Mouse (Mus musculus): ENCODE measurements around the gene Hmcn1. TPM values are rescaled to one million over a fixed set of nuclear protein-coding genes. Genes with fewer than 3 reads are reported as not detected.

The Hmcn1 gene
- total RNA-seq, 2 experiments from 2014 or later: not detected

DNA sequence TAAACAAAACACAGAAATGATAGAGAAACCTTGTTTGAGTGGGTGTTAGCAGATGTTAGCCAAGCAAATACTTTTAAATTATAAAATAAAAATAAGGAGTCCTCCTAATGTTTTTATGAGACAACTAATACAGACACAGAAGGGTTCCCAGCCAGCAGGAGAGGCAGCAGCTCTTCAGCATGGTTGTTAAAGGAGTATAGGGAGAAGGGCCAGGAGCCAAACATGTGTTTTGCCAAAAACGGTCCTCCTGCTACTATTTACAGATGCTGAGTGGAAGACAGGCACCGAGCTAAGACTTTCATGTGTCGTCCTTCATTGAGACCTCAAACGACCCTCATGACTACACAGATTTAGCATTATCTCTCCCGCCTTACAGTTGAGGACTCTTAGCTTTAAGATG, 281.8 kb downstream of the Hmcn1 start:
- ATAC-seq (replicated peaks; ENCODE audit: low FRiP score, poor library complexity, severe bottlenecking): no peak

DNA sequence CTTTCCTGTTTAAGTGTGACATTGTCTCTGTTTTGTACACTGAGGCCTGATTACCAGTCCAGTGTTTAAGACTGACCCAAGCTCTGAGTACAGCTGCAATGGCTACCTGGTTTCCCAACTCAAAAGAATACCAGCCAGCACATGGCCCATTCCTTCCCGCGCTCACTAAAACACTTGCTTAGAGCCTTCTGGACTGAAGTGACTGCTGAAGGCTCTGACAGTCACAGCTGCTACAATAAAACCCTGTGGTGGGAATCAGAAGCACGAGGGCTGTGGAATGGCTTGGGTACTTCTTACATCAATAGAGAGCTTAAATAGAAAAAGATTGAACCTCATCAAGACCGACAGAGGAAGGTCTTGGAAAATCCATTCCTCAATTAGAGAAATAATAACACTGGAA, 286.7 kb downstream of the Hmcn1 start:
- ATAC-seq (replicated peaks; ENCODE audit: low FRiP score, poor library complexity, severe bottlenecking): no peak

DNA sequence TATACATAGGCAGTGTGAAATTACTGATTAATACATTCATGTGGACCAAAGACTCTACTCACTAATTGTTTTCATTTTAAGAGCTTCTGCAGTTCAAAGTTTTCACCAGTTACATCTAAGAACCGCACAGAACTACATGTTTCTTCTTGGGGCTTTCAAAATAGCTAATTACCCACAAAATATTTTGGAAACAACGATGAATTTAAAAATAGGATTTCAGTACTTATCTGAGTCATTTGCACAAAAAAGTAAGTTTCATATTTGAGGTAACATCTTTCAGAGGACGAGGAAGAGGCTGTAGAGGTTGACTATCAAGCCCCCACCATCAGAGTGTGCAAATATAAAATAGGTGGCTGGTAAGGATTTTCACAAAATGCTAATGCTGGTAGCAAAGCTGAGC, 295.5 kb downstream of the Hmcn1 start:
- no peak for ATAC-seq (replicated peaks; ENCODE audit: low FRiP score, poor library complexity, severe bottlenecking)

DNA sequence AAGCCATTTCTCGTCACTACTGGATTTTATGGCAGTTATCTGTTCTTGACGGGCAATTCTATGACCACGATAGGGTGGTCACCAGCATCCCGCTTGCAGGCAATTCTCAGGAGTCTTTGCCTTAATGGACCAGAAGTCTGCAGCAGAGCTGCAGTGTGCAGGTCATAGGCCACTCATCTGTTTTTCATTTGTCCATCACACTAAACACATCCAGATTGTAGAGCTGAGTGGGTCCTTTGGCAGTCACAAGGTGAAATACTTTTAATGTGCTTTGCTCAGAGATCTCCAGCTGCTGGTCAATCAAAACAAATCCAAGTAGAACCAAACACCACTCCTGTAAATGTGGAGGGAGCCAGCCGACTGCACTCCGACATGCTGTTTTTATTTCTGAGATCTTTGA, 311.2 kb downstream of the Hmcn1 start:
- ATAC-seq (replicated peaks; ENCODE audit: low FRiP score, poor library complexity, severe bottlenecking): no peak

DNA sequence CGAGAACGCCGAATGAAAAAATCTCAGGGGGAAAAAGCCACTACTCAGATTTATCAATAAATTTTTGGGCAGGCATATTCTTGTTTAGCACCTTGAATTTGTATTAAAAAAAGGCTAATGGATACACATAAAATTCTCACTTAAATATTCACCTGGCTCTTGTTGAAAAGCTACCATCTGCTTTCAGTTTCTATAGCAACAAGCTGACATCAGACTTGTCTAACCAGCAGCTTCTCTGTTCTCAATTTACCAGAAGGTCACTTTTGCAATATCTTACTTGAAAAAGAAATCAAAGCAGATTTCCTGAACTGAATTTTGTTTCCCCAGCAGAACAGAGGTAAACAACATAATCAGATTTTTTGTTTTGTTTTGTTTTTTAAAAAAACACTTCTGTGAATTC, 311.8 kb downstream of the Hmcn1 start:
- no peak for ATAC-seq (replicated peaks; ENCODE audit: low FRiP score, poor library complexity, severe bottlenecking)

DNA sequence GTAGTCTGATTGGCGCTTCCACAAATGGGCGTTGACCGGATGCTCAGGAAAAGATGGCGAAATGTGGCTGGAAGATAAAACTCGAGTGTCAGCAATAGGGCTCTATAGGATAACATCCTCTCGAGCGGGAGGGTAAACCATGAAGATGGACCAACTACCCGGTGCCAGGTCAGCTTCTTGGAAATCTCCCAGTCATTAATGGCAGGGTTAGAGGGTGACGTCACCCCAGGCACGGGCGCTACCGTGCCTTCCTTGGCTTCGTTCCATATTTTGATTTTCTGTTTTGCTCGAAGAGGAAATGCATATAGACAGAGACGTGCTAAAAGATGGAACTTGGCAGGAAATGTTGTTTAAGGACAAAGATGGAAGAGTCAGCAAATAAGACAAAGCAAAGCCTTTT, 312.2 kb downstream of the Hmcn1 start:
- no peak for ATAC-seq (replicated peaks; ENCODE audit: low FRiP score, poor library complexity, severe bottlenecking)

DNA sequence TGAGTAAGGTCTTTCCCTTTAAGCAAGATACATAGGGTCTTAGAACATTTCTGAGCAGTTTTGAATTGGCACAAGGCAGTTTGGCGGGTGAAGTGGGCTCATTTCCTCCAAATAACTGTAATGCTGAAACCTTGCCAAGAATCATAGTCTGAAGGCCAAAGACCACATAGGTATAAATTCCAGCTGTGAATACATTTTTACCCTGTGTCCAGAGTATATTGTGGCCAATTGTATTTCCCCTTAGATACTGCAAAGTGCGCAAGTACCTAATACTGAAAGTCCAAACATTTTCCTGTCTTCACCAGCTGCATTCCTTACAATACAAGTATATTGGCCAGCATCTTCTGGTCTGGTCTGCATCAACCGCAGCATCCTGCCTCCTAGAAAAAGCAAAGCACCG, 312.9 kb downstream of the Hmcn1 start:
- no peak for ATAC-seq (replicated peaks; ENCODE audit: low FRiP score, poor library complexity, severe bottlenecking)

DNA sequence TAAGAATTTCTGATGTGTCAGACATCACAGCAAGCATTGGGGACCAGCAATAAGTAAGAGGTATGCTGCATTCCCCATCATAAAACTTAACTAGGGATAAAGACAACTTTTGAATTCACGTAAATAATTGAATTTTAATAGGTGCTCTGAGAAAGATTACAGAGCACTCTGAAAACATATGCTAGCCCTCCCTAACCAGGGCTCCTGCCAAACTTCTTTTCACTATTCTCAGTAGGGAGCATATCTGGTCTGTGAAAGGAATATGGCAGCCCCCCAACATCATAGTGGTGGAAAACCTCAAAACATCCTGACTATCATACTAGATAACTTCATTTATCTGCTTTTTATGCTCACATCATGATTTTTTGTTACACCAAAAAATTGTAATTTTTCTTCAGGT, 347.9 kb downstream of the Hmcn1 start:
- ATAC-seq (replicated peaks; ENCODE audit: low FRiP score, poor library complexity, severe bottlenecking): no peak

DNA sequence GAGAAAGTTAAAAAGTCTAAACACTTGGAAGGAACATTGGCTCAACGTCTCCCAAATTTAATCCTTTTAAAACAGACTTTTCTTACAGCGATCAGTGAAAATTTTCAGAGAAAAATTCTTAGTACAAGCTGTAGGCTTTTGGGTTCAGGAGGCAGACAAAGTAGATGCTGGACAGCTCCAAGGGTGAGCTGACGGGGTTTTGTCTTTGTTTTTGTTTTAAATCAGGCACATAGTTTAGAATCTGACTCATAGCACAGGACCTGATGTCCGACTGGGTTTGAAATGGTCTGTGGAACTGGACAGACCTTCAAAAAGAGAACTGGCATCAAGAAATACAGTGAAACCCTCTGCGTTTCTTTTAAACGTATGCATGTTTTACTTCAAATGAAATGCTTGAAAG, 353.7 kb downstream of the Hmcn1 start:
- ATAC-seq (replicated peaks; ENCODE audit: low FRiP score, poor library complexity, severe bottlenecking): no peak

DNA sequence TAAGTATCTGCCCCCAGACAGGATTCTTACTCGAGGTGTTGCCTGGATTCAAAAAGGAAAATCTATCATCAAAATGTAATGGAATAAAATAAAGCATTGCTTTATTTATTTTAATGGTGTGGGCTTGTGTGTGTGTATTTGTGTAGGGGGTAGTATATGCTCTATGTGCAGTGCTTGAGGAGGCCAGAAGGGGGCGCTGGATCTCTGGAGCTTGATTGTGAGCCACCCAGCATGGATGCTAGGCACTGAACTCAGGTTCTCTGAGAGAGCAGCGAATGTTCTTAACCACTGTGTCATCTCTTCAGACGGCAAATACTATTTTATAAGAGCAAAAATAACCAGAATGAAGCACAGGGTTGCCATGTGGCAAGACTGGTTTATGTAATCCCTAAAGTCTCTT, 360.7 kb downstream of the Hmcn1 start:
- ATAC-seq (replicated peaks; ENCODE audit: low FRiP score, poor library complexity, severe bottlenecking): no peak

DNA sequence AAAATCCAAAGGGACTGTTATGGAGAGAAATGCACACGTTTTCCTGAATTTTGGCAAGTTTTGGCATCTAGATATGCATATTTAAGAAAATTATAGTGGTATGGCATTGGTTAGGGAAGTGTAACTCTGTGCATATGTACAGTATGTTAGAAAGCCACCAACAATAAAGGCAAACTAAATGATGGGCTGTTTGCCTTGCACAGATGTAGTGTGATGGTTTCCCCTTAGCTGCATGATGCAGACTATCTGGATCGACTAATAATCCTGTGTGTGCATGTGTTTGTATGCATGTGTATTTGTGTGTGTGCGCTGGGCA, 361.4 kb downstream of the Hmcn1 start:
- ATAC-seq (replicated peaks; ENCODE audit: low FRiP score, poor library complexity, severe bottlenecking): no peak

DNA sequence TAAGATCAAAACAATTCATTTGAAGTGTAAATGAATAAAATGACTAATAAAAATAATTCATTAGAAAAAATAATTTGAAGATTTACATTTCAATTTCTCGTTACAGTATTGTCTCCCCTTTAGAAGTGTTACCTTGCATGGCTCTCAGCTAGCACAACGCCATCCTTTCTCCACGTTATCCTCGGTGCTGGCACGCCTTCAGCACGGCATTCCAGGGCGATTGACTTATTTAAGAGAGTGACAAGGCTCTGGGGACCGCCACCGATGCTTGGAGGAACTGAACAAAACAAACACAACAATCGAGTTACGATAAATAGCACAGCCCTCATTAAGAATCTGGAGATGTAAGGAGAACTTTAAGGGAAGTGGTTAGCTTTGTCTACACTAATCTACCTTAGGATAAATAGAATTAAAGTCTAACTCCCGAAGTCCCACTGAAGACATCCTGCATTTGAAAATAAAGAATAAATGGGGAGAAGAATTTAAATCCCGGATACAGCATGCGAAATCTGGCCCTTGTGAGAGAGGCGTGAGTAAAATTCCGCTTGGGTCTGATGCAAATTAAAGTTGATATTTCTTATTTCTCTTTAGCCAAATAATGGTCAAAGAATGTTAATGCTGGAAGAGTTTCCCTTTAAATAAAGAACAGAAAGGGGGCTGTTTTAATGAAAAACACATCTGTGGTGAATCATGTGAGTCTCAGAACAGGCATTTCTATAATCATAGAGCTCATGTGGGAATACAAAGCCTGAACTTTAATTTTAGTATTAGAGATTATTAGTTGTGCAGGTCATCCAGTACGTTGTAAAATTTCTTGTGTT, 362.0 kb downstream of the Hmcn1 start:
- ATAC-seq (replicated peaks; ENCODE audit: low FRiP score, poor library complexity, severe bottlenecking): no peak

DNA sequence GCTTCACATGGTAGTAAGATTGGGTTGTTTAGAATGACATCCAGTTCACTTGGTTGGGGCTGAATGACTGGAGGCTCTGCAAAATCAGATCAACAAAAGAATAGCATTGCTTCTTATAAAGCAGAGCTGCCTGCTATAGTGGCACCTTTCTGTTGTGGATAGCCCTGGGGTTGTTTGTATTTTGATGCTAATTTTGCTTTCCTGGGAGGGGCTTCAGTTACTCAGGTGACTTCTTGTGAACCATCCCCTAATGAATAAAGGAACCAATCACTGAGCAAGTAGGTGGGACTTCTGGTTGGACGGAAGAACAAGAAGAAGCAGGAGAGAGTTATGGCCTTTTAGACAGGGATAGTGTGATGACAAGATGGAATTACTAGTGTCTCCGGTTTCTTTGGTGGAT, 370.0 kb downstream of the Hmcn1 start:
- no peak for ATAC-seq (replicated peaks; ENCODE audit: low FRiP score, poor library complexity, severe bottlenecking)

DNA sequence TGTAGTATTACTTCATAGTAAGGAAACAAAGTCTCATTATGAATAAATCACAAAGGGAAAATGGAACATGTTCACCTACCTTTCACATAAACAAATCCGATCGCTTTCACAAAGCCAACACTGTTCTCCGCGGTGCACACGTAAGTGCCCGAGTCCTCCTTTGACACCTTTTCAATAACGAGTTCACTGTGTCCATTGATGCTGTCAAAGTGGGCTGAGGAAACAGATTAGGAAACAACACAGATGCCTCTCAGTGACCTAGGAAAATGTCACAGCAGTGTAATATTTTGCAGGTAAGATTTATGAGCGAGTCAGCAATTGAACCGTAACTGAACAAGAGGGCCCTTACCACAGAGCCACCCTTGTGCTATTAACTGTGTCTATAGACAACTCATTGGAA, 382.7 kb downstream of the Hmcn1 start:
- no peak for ATAC-seq (replicated peaks; ENCODE audit: low FRiP score, poor library complexity, severe bottlenecking)

DNA sequence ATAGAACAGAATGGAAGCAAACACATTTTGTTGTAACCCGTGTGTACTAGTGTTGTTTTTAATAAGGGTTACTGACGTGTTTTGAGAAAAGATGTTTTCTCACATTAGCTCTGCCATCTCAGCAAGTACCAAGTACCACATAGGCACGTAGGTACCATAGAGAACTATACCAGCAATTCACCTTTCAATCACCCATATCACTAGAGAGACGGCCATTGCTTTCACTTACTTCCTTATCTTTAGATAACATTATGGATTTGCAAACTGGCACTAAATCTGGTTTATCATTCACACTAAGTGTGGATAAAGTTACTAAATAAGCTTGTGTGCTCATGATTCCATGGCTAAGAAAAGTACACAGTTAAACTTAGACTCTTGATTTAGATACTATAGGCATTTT, 387.1 kb downstream of the Hmcn1 start:
- no peak for ATAC-seq (replicated peaks; ENCODE audit: low FRiP score, poor library complexity, severe bottlenecking)

DNA sequence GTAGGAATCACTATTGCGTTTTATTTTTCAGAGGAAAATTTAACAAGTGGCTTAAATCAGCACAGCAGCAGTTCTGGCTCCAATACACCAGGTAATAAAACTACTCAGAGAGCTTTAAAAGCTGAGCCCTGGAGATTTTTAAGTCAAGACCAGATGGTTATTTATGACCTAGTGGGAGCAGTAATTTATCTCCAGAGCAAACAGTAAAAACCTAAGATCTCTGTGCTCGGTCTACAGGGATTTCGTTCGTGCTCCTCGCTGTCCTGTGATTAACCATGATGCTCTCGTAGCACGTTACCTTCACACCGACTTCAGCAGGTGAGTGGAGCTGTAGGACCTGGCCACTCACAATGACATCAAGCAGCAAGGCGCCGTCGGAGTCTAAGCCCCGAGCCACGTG, 399.6 kb downstream of the Hmcn1 start:
- ATAC-seq (replicated peaks; ENCODE audit: low FRiP score, poor library complexity, severe bottlenecking): no peak

DNA sequence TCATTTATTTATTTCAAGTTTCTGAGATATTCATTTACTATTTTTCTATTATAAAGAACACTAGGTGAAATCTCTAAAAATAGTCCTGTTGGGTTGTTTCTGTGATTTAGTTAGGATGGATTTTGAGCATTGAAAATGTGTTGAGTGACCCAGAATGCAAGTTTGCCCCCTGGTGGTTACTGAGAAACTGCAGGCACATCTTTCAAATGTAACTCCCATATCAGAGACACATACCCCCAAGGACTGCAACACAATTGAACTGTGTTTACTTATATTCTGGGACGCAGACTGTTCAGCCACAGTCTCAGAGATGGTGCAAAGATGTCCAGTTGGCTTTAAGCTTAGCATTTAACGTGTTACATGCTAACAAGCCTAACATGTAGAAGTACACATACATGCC, 402.0 kb downstream of the Hmcn1 start:
- ATAC-seq (replicated peaks; ENCODE audit: low FRiP score, poor library complexity, severe bottlenecking): no peak

DNA sequence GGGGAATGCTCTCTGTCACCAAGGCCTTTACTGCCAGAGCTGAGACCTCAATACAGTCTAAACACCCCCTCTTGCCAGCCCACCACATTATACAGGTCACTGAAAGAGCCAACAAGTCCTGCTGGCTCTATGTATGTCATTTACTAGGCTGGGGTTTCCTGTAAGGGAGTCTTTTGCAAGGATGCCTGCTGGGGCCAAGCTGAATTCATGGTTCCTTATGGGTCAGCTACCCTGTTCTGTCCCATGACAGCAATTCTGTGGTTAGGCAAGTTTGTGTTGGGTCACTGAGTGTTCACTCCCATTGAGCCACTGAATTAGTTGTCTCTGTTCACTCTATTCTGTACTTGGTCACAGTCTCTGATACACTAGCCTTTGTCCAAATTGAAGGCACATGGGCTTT, 405.8 kb downstream of the Hmcn1 start:
- ATAC-seq (replicated peaks; ENCODE audit: low FRiP score, poor library complexity, severe bottlenecking): no peak

DNA sequence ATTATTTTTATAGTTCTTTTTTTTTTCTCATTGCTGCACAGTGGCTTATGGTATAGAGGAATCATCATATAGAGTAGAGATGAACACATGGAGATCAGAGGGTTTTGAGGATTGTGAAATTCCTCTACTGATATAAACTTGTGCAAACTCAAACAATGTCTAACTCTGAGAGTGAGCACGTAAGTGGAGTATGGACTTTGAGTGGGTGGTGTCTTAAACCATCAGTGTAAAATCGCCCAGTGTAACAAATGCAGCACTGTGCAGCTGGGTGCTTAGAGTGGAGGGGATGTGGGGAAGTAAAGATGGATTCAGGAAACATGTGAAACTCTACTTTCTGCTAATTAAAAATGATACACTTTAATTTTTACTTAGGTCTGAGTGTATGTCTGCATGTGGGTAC, 408.8 kb downstream of the Hmcn1 start:
- ATAC-seq (replicated peaks; ENCODE audit: low FRiP score, poor library complexity, severe bottlenecking): no peak

DNA sequence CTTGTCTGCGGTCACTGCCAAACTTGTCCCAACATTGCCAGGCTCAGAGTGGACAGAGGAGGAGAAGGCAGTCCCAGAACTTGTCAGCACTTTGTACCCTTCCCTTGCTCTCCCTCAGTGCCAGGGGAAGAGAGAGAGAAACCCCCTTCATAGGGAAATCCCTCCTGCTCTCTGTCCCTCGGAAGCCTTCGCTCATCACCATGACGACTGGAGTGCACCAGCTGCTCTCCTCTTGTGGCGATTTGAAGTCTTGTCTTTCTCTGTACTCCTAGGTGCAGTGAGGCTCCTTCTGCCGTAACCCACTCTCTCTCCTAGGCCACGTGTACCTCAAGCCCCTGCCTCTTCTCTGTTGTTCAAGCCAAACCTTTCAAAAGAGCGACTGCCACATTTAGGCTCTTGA, 409.5 kb downstream of the Hmcn1 start:
- ATAC-seq (replicated peaks; ENCODE audit: low FRiP score, poor library complexity, severe bottlenecking): no peak

DNA sequence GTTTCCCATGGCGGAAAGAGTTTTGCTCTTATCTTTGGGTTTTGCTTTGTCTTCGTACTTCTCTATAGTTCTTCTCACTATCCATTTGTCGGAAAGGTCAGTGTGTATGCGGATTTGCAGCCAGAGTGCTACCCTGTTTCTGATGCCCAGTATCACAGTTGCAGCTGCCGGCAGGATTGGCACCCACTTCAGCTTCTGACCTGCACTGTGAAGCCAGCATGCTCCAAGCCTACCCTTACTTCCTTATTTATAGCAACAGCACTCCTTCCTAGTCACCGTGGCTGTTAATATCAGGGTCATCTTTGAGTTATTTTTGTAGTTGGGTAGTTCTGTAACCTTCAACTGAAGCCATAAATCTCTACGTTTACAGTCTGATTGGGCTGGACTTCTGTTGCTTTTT, 412.7 kb downstream of the Hmcn1 start:
- no peak for ATAC-seq (replicated peaks; ENCODE audit: low FRiP score, poor library complexity, severe bottlenecking)

DNA sequence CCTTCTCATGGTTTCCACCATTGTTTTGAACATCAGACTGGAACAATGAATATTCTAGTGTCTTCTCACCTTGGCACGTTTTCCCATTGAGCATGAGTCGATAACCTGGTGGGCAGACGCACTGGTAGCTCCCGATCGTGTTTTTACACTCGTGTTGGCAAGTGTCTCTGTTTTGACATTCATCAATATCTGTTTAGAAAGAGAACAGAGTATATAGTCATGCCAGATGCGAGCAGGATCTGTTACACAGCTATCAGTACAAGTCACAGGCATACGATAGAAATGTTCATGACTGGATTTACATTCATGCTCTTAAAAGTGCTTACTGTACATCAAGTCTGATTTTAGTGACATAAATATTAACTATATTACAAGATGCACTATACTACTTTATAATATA, 419.8 kb downstream of the Hmcn1 start:
- ATAC-seq (replicated peaks; ENCODE audit: low FRiP score, poor library complexity, severe bottlenecking): no peak
